Mouse (Mus musculus): ENCODE data around the gene Golga4.

- no peak for TF ChIP-seq CTCF (IDR thresholded peaks at IDR 0.05)
- TF ChIP-seq EP300 (IDR thresholded peaks at IDR 0.05), result no peak
Measured at GRCm38 (mm10) chr9:118521659-118522058, 15.6 kb downstream of the Golga4 start.

All from lung, postnatal 0 days (tissue).